ENCODE assay signal across 8 mouse cellular contexts in genomic region chr2:28468486-28469225, GRCm38 (mm10). TPM values are rescaled to one million over a fixed set of nuclear protein-coding genes. Genes with fewer than 3 reads are reported as not detected.
DNase-seq lines count a peak whose midpoint lies in the region; ATAC-seq and TF ChIP-seq lines count a peak whose summit lies in the region.

No protein-coding gene starts in this region.

- ATAC-seq in hindbrain, embryonic 11.5 days (ENCODE audit: low FRiP score), result no peak
- ATAC-seq in midbrain, embryonic 14.5 days (ENCODE audit: low FRiP score, low TSS enrichment), result no peak

- H3K36me3 ChIP-seq in hindbrain, embryonic 11.5 days (ENCODE audit: control insufficient read depth, insufficient read depth, low read length), result peaks cover 8% of the 10 kb centered on the region
- H3K36me3 ChIP-seq in midbrain, embryonic 14.5 days (ENCODE audit: control insufficient read depth, insufficient read depth, low read length), result peaks cover 38% of the 10 kb centered on the region

- intact Hi-C loops in left cerebral cortex, adult 2 months (cut with DNase I), result loop anchor here (10.0 kb wide), 1 partner anchor 924 kb away; no protein-coding TSS in a partner anchor
- intact Hi-C loops in left cerebral cortex, postnatal 36 days (cut with DNase I), result loop anchor here (5.0 kb wide), 1 partner anchor 701 kb away; no protein-coding TSS in a partner anchor

- peak overlapping the region; percentile 98 for H3K9ac ChIP-seq in hindbrain, embryonic 11.5 days (ENCODE audit: low read depth, low read length)
- peak overlapping the region; percentile 87 for H3K9ac ChIP-seq in midbrain, embryonic 14.5 days (replicated peaks; ENCODE audit: low read length)

- H3K4me1 ChIP-seq in brown adipose tissue, adult 24 weeks (ENCODE audit: control insufficient read depth, insufficient read depth, insufficient read length, low read length), result peaks cover 6% of the 10 kb centered on the region
- H3K4me1 ChIP-seq in hindbrain, embryonic 11.5 days (replicated peaks; ENCODE audit: control insufficient read depth, insufficient read depth, low read length), result peaks cover 10% of the 10 kb centered on the region; the same call in 1 of the 2 replicates
- peaks cover 17% of the 10 kb centered on the region for H3K4me1 ChIP-seq in midbrain, embryonic 14.5 days (ENCODE audit: control insufficient read depth, insufficient read depth, low read length)

- peak in 1 of 2 experiments; percentile 7 for DNase-seq in left cerebral cortex, adult 2 months (ENCODE audit: extremely low spot score in 1 of 2, low spot score in 2 of 2)
- no peak for DNase-seq in left cerebral cortex, postnatal 36 days (ENCODE audit: low spot score in 2 of 2)
- DNase-seq in hindbrain, embryonic 11.5 days (ENCODE audit: low spot score), result peak; percentile 41
- no peak for DNase-seq in midbrain, embryonic 14.5 days
- DNase-seq in ovary, postnatal 10 days (ENCODE audit: low spot score), result no peak
- DNase-seq in layer of hippocampus, adult 11-12 months (ENCODE audit: low spot score), result no peak
- DNase-seq in thymus, adult 18-20 months, result no peak

- 58% methylated on average over 18 of the region's 18 CpGs for WGBS in hindbrain, embryonic 11.5 days
- WGBS in midbrain, embryonic 14.5 days, result 55% methylated on average over 18 of the region's 18 CpGs

- no peaks in the 10 kb centered on the region for H3K27me3 ChIP-seq in hindbrain, embryonic 11.5 days (ENCODE audit: control insufficient read depth, insufficient read depth, low read length)
- H3K27me3 ChIP-seq in midbrain, embryonic 14.5 days (ENCODE audit: control insufficient read depth, insufficient read depth, low read length), result no peaks in the 10 kb centered on the region

- peak overlapping the region; percentile 69 for H3K4me3 ChIP-seq in left cerebral cortex, adult 2 months
- peak overlapping the region; percentile 97 for H3K4me3 ChIP-seq in brown adipose tissue, adult 24 weeks (ENCODE audit: insufficient read depth, low read depth, low read length)
- H3K4me3 ChIP-seq in hindbrain, embryonic 11.5 days (ENCODE audit: low read depth, low read length), result peak overlapping the region; percentile 97
- H3K4me3 ChIP-seq in midbrain, embryonic 14.5 days (replicated peaks; ENCODE audit: low read depth, low read length), result peak overlapping the region; percentile 97

- TF ChIP-seq CTCF in left cerebral cortex, adult 2 months (IDR thresholded peaks at IDR 0.05), result no peak

- H3K9me3 ChIP-seq in hindbrain, embryonic 11.5 days (ENCODE audit: control insufficient read depth, low read length), result no peaks in the 10 kb centered on the region
- H3K9me3 ChIP-seq in midbrain, embryonic 14.5 days (ENCODE audit: control insufficient read depth, low read length), result no peaks in the 10 kb centered on the region

- H3K4me2 ChIP-seq in hindbrain, embryonic 11.5 days (replicated peaks; ENCODE audit: low read depth, low read length), result peak overlapping the region; percentile 72
- H3K4me2 ChIP-seq in midbrain, embryonic 14.5 days (ENCODE audit: low read length), result peak overlapping the region; percentile 72

- peak overlapping the region; percentile 89 for H3K27ac ChIP-seq in left cerebral cortex, adult 2 months
- H3K27ac ChIP-seq in brown adipose tissue, adult 24 weeks (replicated peaks; ENCODE audit: low read depth, low read length), result peak overlapping the region; percentile 68
- H3K27ac ChIP-seq in hindbrain, embryonic 11.5 days (ENCODE audit: low read depth, low read length), result no peak overlapping the region
- H3K27ac ChIP-seq in midbrain, embryonic 14.5 days (replicated peaks; ENCODE audit: low read depth, low read length), result no peak overlapping the region

RNA-seq across cellular contexts. Expression of gene Mrps2, which starts 0.8 kb away (rescaled TPM):
- 10 to 100 TPM; 36.1 to 36.8 TPM for total RNA-seq in left cerebral cortex, adult 2 months (2021)
- total RNA-seq in left cerebral cortex, postnatal 36 days (2021), result 10 to 100 TPM; 35.4 to 39.0 TPM
- polyA plus RNA-seq in brown adipose tissue, adult 24 weeks (2012; ENCODE audit: insufficient read depth, insufficient read length, missing spikeins), result 71.5 and 85.2 TPM in 2 replicates
- 62.8 and 66.4 TPM in 2 replicates for polyA plus RNA-seq in hindbrain, embryonic 11.5 days (2014; fragmentation: Nextera tagmentation; extraction: Ambion mirVana)
- polyA plus RNA-seq in midbrain, embryonic 14.5 days (2014; fragmentation: Nextera tagmentation; extraction: Ambion mirVana), result 47.0 and 51.2 TPM in 2 replicates

RNA-seq across cellular contexts. Expression of gene 1700007K13Rik, which starts 2.5 kb away (rescaled TPM):
- 1 to 10 TPM; 4.2 TPM for total RNA-seq in left cerebral cortex, adult 2 months (2021)
- total RNA-seq in left cerebral cortex, postnatal 36 days (2021), result 1 to 10 TPM; 4.0 to 5.1 TPM
- polyA plus RNA-seq in brown adipose tissue, adult 24 weeks (2012; ENCODE audit: insufficient read depth, insufficient read length, missing spikeins), result 1.9 TPM in 1 of 2 replicates, not detected in the other
- 3.2 and 3.4 TPM in 2 replicates for polyA plus RNA-seq in hindbrain, embryonic 11.5 days (2014; fragmentation: Nextera tagmentation; extraction: Ambion mirVana)
- 1.4 and 2.6 TPM in 2 replicates for polyA plus RNA-seq in midbrain, embryonic 14.5 days (2014; fragmentation: Nextera tagmentation; extraction: Ambion mirVana)

RNA-seq across cellular contexts. Expression of gene Ppp1r26, which starts 22.1 kb away (rescaled TPM):
- 10 to 100 TPM; 27.9 TPM for total RNA-seq in left cerebral cortex, adult 2 months (2021)
- total RNA-seq in left cerebral cortex, postnatal 36 days (2021), result 10 to 100 TPM; 26.8 to 30.3 TPM
- polyA plus RNA-seq in brown adipose tissue, adult 24 weeks (2012; ENCODE audit: insufficient read depth, insufficient read length, missing spikeins), result not detected in 2 replicates
- polyA plus RNA-seq in hindbrain, embryonic 11.5 days (2014; fragmentation: Nextera tagmentation; extraction: Ambion mirVana), result 3.4 and 4.3 TPM in 2 replicates
- 12.5 and 15.5 TPM in 2 replicates for polyA plus RNA-seq in midbrain, embryonic 14.5 days (2014; fragmentation: Nextera tagmentation; extraction: Ambion mirVana)

RNA-seq across cellular contexts. Expression of gene Gbgt1, which starts 28.0 kb away (rescaled TPM):
- total RNA-seq in left cerebral cortex, adult 2 months (2021), result 1 to 10 TPM; 1.8 to 2.9 TPM
- total RNA-seq in left cerebral cortex, postnatal 36 days (2021), result 1 to 10 TPM; 1.6 to 3.3 TPM
- not detected in 2 replicates for polyA plus RNA-seq in brown adipose tissue, adult 24 weeks (2012; ENCODE audit: insufficient read depth, insufficient read length, missing spikeins)
- polyA plus RNA-seq in hindbrain, embryonic 11.5 days (2014; fragmentation: Nextera tagmentation; extraction: Ambion mirVana), result 0.38 and 1.1 TPM in 2 replicates
- polyA plus RNA-seq in midbrain, embryonic 14.5 days (2014; fragmentation: Nextera tagmentation; extraction: Ambion mirVana), result 1.3 TPM in 1 of 2 replicates, not detected in the other

RNA-seq across cellular contexts. Expression of gene Gm10134, which starts 37.2 kb away (rescaled TPM):
- 1 to 10 TPM in 1 of 2 experiments, not detected in 1; 1.9 TPM for total RNA-seq in left cerebral cortex, adult 2 months (2021)
- total RNA-seq in left cerebral cortex, postnatal 36 days (2021), result 1 to 10 TPM; 1.7 TPM
- polyA plus RNA-seq in brown adipose tissue, adult 24 weeks (2012; ENCODE audit: insufficient read depth, insufficient read length, missing spikeins), result not detected in 2 replicates
- 0.73 TPM in 1 of 2 replicates, not detected in the other for polyA plus RNA-seq in hindbrain, embryonic 11.5 days (2014; fragmentation: Nextera tagmentation; extraction: Ambion mirVana)
- 1.8 TPM in 1 of 2 replicates, not detected in the other for polyA plus RNA-seq in midbrain, embryonic 14.5 days (2014; fragmentation: Nextera tagmentation; extraction: Ambion mirVana)

Comparison
In these comparisons a context has a peak if more than half of its experiments do, and no peak if none do; other contexts are left out.
1. H3K27ac ChIP-seq: peak in left cerebral cortex, adult 2 months (single experiment) and brown adipose tissue, adult 24 weeks (single experiment); none in hindbrain, embryonic 11.5 days (single experiment) and midbrain, embryonic 14.5 days (single experiment).
2. Peak in every context shown above with its lines, with median percentiles within 50 percentile points of each other: H3K4me3 ChIP-seq.